Mouse (Mus musculus): ENCODE results near the gene Ralgps2. TPM values are rescaled to one million over a fixed set of nuclear protein-coding genes. Genes with fewer than 3 reads are reported as not detected.

Ralgps2 gene
- polyA plus RNA-seq, 1 experiment from 2014 or later: 25.6 TPM

DNA sequence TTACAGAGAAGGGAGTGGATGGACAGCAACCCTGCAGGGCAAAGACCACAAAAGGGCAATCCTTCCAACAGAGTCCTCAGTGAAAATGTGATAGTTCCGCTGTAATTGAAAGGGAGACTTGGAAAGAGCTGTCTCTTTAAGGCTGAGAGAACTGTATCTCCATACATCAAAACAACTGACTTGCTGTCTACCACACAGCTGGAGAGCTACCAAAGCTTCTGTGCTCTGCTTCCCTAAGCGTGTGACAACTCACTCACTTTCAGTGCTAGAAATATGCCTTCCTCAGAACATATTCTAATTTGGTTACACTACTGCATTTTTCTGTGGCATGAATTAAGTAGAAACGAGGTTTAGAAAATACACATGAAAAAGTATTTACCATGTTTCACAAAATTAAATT, 75.2 kb downstream of the Ralgps2 start:
- 64% methylated on average over 3 of the region's 3 CpGs for WGBS (ENCODE audit: insufficient replicate concordance)
- H3K27ac ChIP-seq (ENCODE audit: low read depth): no peak overlapping the region
- DNase-seq (no peak), ATAC-seq (no peak)
- H3K27me3 ChIP-seq (ENCODE audit: insufficient read depth, low read length): no peaks in the 10 kb centered on the region
- H3K4me3 ChIP-seq (ENCODE audit: low read depth, low read length): no peak overlapping the region
- H3K36me3 ChIP-seq (replicated peaks; ENCODE audit: insufficient read depth, low read length): no peaks in the 10 kb centered on the region
- no peak for TF ChIP-seq CTCF (IDR thresholded peaks at IDR 0.05; ENCODE audit: low read depth)
- no peak for TF ChIP-seq EP300 (IDR thresholded peaks at IDR 0.05; ENCODE audit: low read depth)
- H3K4me2 ChIP-seq (ENCODE audit: low read depth, low read length): no peak overlapping the region
- no peak overlapping the region for H3K9ac ChIP-seq (replicated peaks)
- no peaks in the 10 kb centered on the region for H3K9me3 ChIP-seq (ENCODE audit: low read length)
- H3K4me1 ChIP-seq (ENCODE audit: insufficient read depth): 0 out of 2 replicates have a peak, but pooled peaks cover 1% of the 10 kb centered on the region

DNA sequence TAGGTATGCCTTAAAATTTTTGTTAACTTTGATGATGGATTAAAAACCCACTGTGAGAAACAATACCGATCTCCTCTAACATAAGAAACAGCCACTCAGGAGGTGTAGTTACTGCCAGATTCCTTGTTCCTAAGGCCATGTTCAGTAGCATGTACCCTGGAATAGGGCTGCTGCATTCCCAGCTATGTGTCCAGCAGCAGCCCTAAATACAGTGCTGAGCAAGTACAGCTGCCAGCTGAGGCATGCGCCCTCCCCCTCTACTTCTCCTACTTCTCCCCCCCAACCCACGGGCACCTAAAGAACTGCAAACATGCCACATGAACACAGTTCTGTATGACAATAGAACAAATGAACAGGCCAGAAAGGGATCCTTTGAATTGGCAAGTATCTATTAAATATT, 75.7 kb downstream of the Ralgps2 start:
- no peak for ATAC-seq
- DNase-seq: no peak
- 69% methylated on average over 3 of the region's 3 CpGs for WGBS (ENCODE audit: insufficient replicate concordance)

DNA sequence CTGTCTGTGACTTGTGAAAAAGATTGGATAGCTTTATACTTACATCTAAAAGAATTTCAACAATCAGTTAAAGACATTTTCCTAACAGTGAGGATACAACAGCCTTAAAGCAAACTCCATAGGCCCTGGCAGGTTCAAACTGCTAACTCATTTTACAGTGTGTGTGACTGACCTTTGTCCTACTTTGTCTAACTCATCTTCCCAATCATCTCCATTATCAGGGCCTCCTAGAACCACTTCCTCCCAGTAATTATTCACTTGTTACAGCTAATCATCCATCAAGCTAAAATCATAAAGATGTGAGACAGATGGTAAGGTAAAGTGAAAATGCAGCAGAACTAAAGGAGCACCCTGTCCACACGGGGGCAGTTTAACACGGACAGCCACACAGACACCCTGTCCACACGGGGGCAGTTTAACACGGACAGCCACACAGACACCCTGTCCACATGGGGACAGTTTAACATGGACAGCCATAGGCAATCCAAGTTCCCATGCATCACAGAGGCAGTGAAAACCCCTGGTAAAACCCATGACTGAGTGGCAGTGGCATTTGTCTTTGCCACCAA, 77.9 kb downstream of the Ralgps2 start:
- H3K9ac ChIP-seq (replicated peaks): no peak overlapping the region
- no peaks in the 10 kb centered on the region for H3K9me3 ChIP-seq (ENCODE audit: low read length)
- H3K4me3 ChIP-seq (ENCODE audit: low read depth, low read length): no peak overlapping the region
- 0 out of 2 replicates have a peak, but pooled peaks cover 3% of the 10 kb centered on the region for H3K4me1 ChIP-seq (ENCODE audit: insufficient read depth)
- H3K27ac ChIP-seq (ENCODE audit: low read depth): no peak overlapping the region
- DNase-seq: peak; percentile 37
- peak; percentile 70 for ATAC-seq
- H3K27me3 ChIP-seq (ENCODE audit: insufficient read depth, low read length): no peaks in the 10 kb centered on the region
- H3K4me2 ChIP-seq (ENCODE audit: low read depth, low read length): no peak overlapping the region
- 24% methylated on average over 4 of the region's 4 CpGs for WGBS (ENCODE audit: insufficient replicate concordance)
- H3K36me3 ChIP-seq (replicated peaks; ENCODE audit: insufficient read depth, low read length): no peaks in the 10 kb centered on the region
- no peak for TF ChIP-seq EP300 (IDR thresholded peaks at IDR 0.05; ENCODE audit: low read depth)
- TF ChIP-seq CTCF (IDR thresholded peaks at IDR 0.05; ENCODE audit: low read depth): peak; percentile 82

More for the DNA sequence above, 75.7 kb downstream of the Ralgps2 start:
- no peaks in the 10 kb centered on the region for H3K36me3 ChIP-seq (replicated peaks; ENCODE audit: insufficient read depth, low read length)
- TF ChIP-seq EP300 (IDR thresholded peaks at IDR 0.05; ENCODE audit: low read depth) (no peak), CTCF (IDR thresholded peaks at IDR 0.05; ENCODE audit: low read depth) (no peak)
- H3K9ac ChIP-seq (replicated peaks): no peak overlapping the region
- no peak overlapping the region for H3K4me3 ChIP-seq (ENCODE audit: low read depth, low read length)
- 0 out of 2 replicates have a peak, but pooled peaks cover 3% of the 10 kb centered on the region for H3K4me1 ChIP-seq (ENCODE audit: insufficient read depth)
- no peaks in the 10 kb centered on the region for H3K27me3 ChIP-seq (ENCODE audit: insufficient read depth, low read length)
- no peak overlapping the region for H3K4me2 ChIP-seq (ENCODE audit: low read depth, low read length)
- H3K9me3 ChIP-seq (ENCODE audit: low read length): no peaks in the 10 kb centered on the region
- no peak overlapping the region for H3K27ac ChIP-seq (ENCODE audit: low read depth)

DNA sequence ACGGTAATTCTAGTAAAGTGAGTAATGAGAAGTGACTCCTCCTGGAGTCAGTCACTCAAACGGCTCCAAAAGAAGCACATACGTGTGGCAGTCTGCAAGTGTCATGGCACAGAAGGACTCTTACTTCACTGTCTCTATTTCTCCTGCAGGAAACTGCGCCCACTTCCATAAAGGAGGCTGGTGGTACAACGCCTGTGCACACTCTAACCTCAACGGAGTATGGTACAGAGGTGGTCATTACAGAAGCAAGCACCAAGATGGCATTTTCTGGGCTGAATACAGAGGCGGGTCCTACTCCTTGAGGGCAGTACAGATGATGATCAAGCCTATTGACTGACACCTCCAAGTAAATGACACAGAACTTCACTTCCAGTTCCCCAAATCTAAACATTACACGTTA, 79.2 kb downstream of the Ralgps2 start:
- no peak overlapping the region for H3K4me3 ChIP-seq (ENCODE audit: low read depth, low read length)
- peaks cover 4% of the 10 kb centered on the region; the same call in 1 of the 2 replicates for H3K36me3 ChIP-seq (replicated peaks; ENCODE audit: insufficient read depth, low read length)
- 0 out of 2 replicates have a peak, but pooled peaks cover 3% of the 10 kb centered on the region for H3K4me1 ChIP-seq (ENCODE audit: insufficient read depth)
- no peak overlapping the region for H3K9ac ChIP-seq (replicated peaks)
- H3K27me3 ChIP-seq (ENCODE audit: insufficient read depth, low read length): no peaks in the 10 kb centered on the region
- whole genome bisulfite sequencing (ENCODE audit: insufficient replicate concordance): 60% methylated on average over 8 of the region's 8 CpGs
- TF ChIP-seq CTCF (IDR thresholded peaks at IDR 0.05; ENCODE audit: low read depth) (no peak), EP300 (IDR thresholded peaks at IDR 0.05; ENCODE audit: low read depth) (no peak)
- no peak overlapping the region for H3K27ac ChIP-seq (ENCODE audit: low read depth)
- no peak overlapping the region; the same call in 1 of the 2 replicates for H3K4me2 ChIP-seq (ENCODE audit: low read depth, low read length)
- DNase-seq (no peak), ATAC-seq (no peak)
- no peaks in the 10 kb centered on the region for H3K9me3 ChIP-seq (ENCODE audit: low read length)

DNA sequence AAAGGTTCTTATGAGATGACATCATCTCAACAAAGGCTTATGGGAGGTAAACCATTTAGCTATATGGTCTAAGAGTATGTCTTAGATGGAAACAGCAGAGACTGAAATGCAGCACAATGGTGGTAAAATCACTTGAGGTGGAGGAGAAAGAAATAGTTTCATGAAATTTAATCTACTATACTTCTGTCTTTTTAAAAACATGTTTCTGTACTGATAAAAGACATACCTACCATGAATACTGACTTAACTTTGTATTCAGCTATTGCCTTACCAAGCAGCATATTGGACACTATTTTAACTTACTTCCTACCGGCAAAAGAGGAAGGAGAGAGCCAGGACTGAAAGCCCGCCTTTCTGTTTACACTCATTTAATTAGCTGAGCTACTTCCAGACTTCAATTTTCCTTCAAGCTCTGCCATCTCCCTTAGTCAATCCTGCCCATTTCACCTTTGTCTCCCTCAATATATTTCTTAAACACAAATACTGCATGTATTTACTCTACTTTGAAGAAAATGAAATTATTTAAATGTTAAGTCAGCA, 79.6 kb downstream of the Ralgps2 start:
- Histone ChIP-seq H3K4me2 (ENCODE audit: low read depth, low read length) (no peak overlapping the region; the same call in 1 of the 2 replicates), H3K27me3 (ENCODE audit: insufficient read depth, low read length) (no peaks in the 10 kb centered on the region), H3K9ac (replicated peaks) (no peak overlapping the region), H3K4me1 (ENCODE audit: insufficient read depth) (0 out of 2 replicates have a peak, but pooled peaks cover 3% of the 10 kb centered on the region), H3K4me3 (ENCODE audit: low read depth, low read length) (no peak overlapping the region), H3K9me3 (ENCODE audit: low read length) (no peaks in the 10 kb centered on the region), H3K27ac (ENCODE audit: low read depth) (no peak overlapping the region), H3K36me3 (replicated peaks; ENCODE audit: insufficient read depth, low read length) (peaks cover 4% of the 10 kb centered on the region; the same call in 1 of the 2 replicates)
- no peak for ATAC-seq
- DNase-seq: no peak
- 33% methylated on average over 2 of the region's 2 CpGs for WGBS (ENCODE audit: insufficient replicate concordance)
- TF ChIP-seq CTCF (IDR thresholded peaks at IDR 0.05; ENCODE audit: low read depth) (no peak), EP300 (IDR thresholded peaks at IDR 0.05; ENCODE audit: low read depth) (no peak)

DNA sequence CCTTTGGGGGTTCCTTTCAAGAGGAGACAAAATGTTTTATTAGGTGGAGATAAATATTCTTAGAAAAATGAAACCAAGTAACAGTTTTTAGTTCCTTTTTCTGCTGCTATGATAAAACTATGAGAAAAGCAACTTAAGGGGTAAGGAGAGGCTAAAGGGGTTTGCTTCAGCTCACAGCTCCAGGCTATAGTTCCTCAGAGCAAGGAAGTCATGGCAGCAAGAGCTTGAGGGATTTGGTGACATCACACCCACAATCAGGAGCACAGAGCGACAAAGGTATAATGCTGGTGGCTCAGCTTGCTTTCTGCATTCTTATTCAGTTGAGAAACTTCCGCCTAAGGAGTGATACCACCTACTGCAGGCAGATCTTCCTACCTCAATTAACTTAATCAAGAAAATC, 80.3 kb downstream of the Ralgps2 start:
- WGBS (ENCODE audit: insufficient replicate concordance): 77% methylated on average over 2 of the region's 2 CpGs

More for the DNA sequence above, 80.3 kb downstream of the Ralgps2 start:
- Histone ChIP-seq H3K9me3 (ENCODE audit: low read length) (no peaks in the 10 kb centered on the region), H3K4me1 (ENCODE audit: insufficient read depth) (0 out of 2 replicates have a peak, but pooled peaks cover 3% of the 10 kb centered on the region), H3K27me3 (ENCODE audit: insufficient read depth, low read length) (no peaks in the 10 kb centered on the region), H3K4me2 (ENCODE audit: low read depth, low read length) (no peak overlapping the region), H3K9ac (replicated peaks) (no peak overlapping the region), H3K4me3 (ENCODE audit: low read depth, low read length) (no peak overlapping the region), H3K36me3 (replicated peaks; ENCODE audit: insufficient read depth, low read length) (peaks cover 6% of the 10 kb centered on the region; the same call in 1 of the 2 replicates), H3K27ac (ENCODE audit: low read depth) (no peak overlapping the region)
- TF ChIP-seq CTCF (IDR thresholded peaks at IDR 0.05; ENCODE audit: low read depth): no peak
- DNase-seq (no peak), ATAC-seq (no peak)
